Comparison of ENCODE assay signal across 11 mouse cellular contexts in genomic region chr3:87164099-87164815, GRCm38 (mm10). TPM values are rescaled to one million over a fixed set of nuclear protein-coding genes. Genes with fewer than 3 reads are reported as not detected.
DNase-seq lines count a peak whose midpoint lies in the region; ATAC-seq and TF ChIP-seq lines count a peak whose summit lies in the region.
"Had no signal": no experiment of that assay in that cellular context is flagged by ENCODE, and none has a peak within 500 bp of the region (broad histone marks: within the 10 kb centered on the region; RNA-seq: fewer than 3 reads in every experiment).

No protein-coding gene starts in this region.

- DNase-seq in forebrain, embryonic 10.5 days (ENCODE audit: extremely low spot score, low spot score), result peak; percentile 14
- no peak for DNase-seq in hindbrain, embryonic 14.5 days (ENCODE audit: low spot score)
- DNase-seq in midbrain, embryonic 14.5 days, result no peak
- no peak for DNase-seq in midbrain, postnatal 0 days (ENCODE audit: low spot score)
- peak; percentile 23 for DNase-seq in splenic B cell, adult 2 months (ENCODE audit: low read depth, low spot score)
- DNase-seq in urinary bladder, postnatal 14 days (ENCODE audit: low spot score), result no peak
- DNase-seq: adrenal gland, adult 8-10 months; kidney, postnatal 14 days had no signal

- no peak overlapping the region for H3K9ac ChIP-seq in forebrain, embryonic 12.5 days
- no peak overlapping the region for H3K9ac ChIP-seq in hindbrain, embryonic 15.5 days
- no peak overlapping the region for H3K9ac ChIP-seq in hindbrain, embryonic 14.5 days
- no peak overlapping the region for H3K9ac ChIP-seq in midbrain, embryonic 14.5 days (replicated peaks; ENCODE audit: low read length)
- no peak overlapping the region for H3K9ac ChIP-seq in midbrain, postnatal 0 days (replicated peaks; ENCODE audit: low read length, poor library complexity, severe bottlenecking)

- no peak for TF ChIP-seq CTCF in midbrain, postnatal 0 days (IDR thresholded peaks at IDR 0.05)

- H3K4me1 ChIP-seq in forebrain, embryonic 10.5 days, result peaks cover 97% of the 10 kb centered on the region
- peaks cover 77% of the 10 kb centered on the region for H3K4me1 ChIP-seq in forebrain, embryonic 12.5 days
- H3K4me1 ChIP-seq in hindbrain, embryonic 15.5 days (replicated peaks), result peaks cover 80% of the 10 kb centered on the region
- H3K4me1 ChIP-seq in hindbrain, embryonic 14.5 days (replicated peaks; ENCODE audit: control insufficient read depth, insufficient read depth, low read length), result peaks cover 63% of the 10 kb centered on the region
- peaks cover 41% of the 10 kb centered on the region for H3K4me1 ChIP-seq in midbrain, embryonic 14.5 days (ENCODE audit: control insufficient read depth, insufficient read depth, low read length)
- peaks cover 25% of the 10 kb centered on the region; the same call in 1 of the 2 replicates for H3K4me1 ChIP-seq in midbrain, postnatal 0 days (ENCODE audit: insufficient read depth, low read length)
- H3K4me1 ChIP-seq: megakaryocyte, embryonic 14.5 days had no signal

- H3K27me3 ChIP-seq in forebrain, embryonic 10.5 days (ENCODE audit: poor library complexity, severe bottlenecking), result no peaks in the 10 kb centered on the region
- H3K27me3 ChIP-seq in forebrain, embryonic 12.5 days, result no peaks in the 10 kb centered on the region
- H3K27me3 ChIP-seq in hindbrain, embryonic 15.5 days, result no peaks in the 10 kb centered on the region
- H3K27me3 ChIP-seq in hindbrain, embryonic 14.5 days (ENCODE audit: control insufficient read depth, insufficient read depth, low read length), result no peaks in the 10 kb centered on the region
- no peaks in the 10 kb centered on the region for H3K27me3 ChIP-seq in midbrain, embryonic 14.5 days (ENCODE audit: control insufficient read depth, insufficient read depth, low read length)
- no peaks in the 10 kb centered on the region for H3K27me3 ChIP-seq in midbrain, postnatal 0 days (ENCODE audit: insufficient read depth, low read length)
- H3K27me3 ChIP-seq in splenic B cell, adult 2 months (ENCODE audit: control insufficient read depth, insufficient read depth, low read length, poor library complexity, severe bottlenecking), result no peaks in the 10 kb centered on the region

- peaks cover 79% of the 10 kb centered on the region for H3K36me3 ChIP-seq in forebrain, embryonic 10.5 days (replicated peaks)
- H3K36me3 ChIP-seq in forebrain, embryonic 12.5 days (replicated peaks), result no peaks in the 10 kb centered on the region; the same call in 1 of the 2 replicates
- no peaks in the 10 kb centered on the region for H3K36me3 ChIP-seq in hindbrain, embryonic 15.5 days
- no peaks in the 10 kb centered on the region for H3K36me3 ChIP-seq in hindbrain, embryonic 14.5 days (replicated peaks; ENCODE audit: control insufficient read depth, insufficient read depth)
- no peaks in the 10 kb centered on the region for H3K36me3 ChIP-seq in midbrain, embryonic 14.5 days (ENCODE audit: control insufficient read depth, insufficient read depth, low read length)
- H3K36me3 ChIP-seq in midbrain, postnatal 0 days (ENCODE audit: insufficient read depth, low read length), result no peaks in the 10 kb centered on the region
- H3K36me3 ChIP-seq in splenic B cell, adult 2 months (ENCODE audit: control insufficient read depth, insufficient read depth, low read length, poor library complexity, severe bottlenecking), result no peaks in the 10 kb centered on the region

- 92% methylated on average over 6 of the region's 6 CpGs for WGBS in forebrain, embryonic 10.5 days
- WGBS in forebrain, embryonic 12.5 days, result 93% methylated on average over 6 of the region's 6 CpGs
- WGBS in hindbrain, embryonic 15.5 days, result 81% methylated on average over 6 of the region's 6 CpGs
- 86% methylated on average over 6 of the region's 6 CpGs for WGBS in hindbrain, embryonic 14.5 days
- 92% methylated on average over 6 of the region's 6 CpGs for WGBS in midbrain, embryonic 14.5 days
- WGBS in midbrain, postnatal 0 days, result 84% methylated on average over 6 of the region's 6 CpGs

- H3K9me3 ChIP-seq in forebrain, embryonic 10.5 days, result no peaks in the 10 kb centered on the region
- no peaks in the 10 kb centered on the region for H3K9me3 ChIP-seq in forebrain, embryonic 12.5 days
- no peaks in the 10 kb centered on the region for H3K9me3 ChIP-seq in hindbrain, embryonic 15.5 days
- no peaks in the 10 kb centered on the region for H3K9me3 ChIP-seq in hindbrain, embryonic 14.5 days (ENCODE audit: control insufficient read depth, low read length)
- H3K9me3 ChIP-seq in midbrain, embryonic 14.5 days (ENCODE audit: control insufficient read depth, low read length), result no peaks in the 10 kb centered on the region
- H3K9me3 ChIP-seq in midbrain, postnatal 0 days (ENCODE audit: low read length), result no peaks in the 10 kb centered on the region

- H3K4me3 ChIP-seq in forebrain, embryonic 10.5 days, result no peak overlapping the region
- no peak overlapping the region for H3K4me3 ChIP-seq in forebrain, embryonic 12.5 days (replicated peaks)
- H3K4me3 ChIP-seq in hindbrain, embryonic 15.5 days, result no peak overlapping the region
- H3K4me3 ChIP-seq in hindbrain, embryonic 14.5 days (replicated peaks; ENCODE audit: low read length), result no peak overlapping the region
- H3K4me3 ChIP-seq in midbrain, embryonic 14.5 days (replicated peaks; ENCODE audit: low read depth, low read length), result no peak overlapping the region
- H3K4me3 ChIP-seq in midbrain, postnatal 0 days (ENCODE audit: low read depth, low read length), result no peak overlapping the region
- H3K4me3 ChIP-seq: megakaryocyte, embryonic 14.5 days had no signal

- peak overlapping the region; percentile 84; the same call in 1 of the 2 replicates for H3K27ac ChIP-seq in forebrain, embryonic 10.5 days
- H3K27ac ChIP-seq in forebrain, embryonic 12.5 days, result no peak overlapping the region
- peak overlapping the region; percentile 56; the same call in 1 of the 2 replicates for H3K27ac ChIP-seq in hindbrain, embryonic 15.5 days (replicated peaks)
- H3K27ac ChIP-seq in hindbrain, embryonic 14.5 days, result no peak overlapping the region
- peak overlapping the region; percentile 64 for H3K27ac ChIP-seq in midbrain, embryonic 14.5 days (replicated peaks; ENCODE audit: low read depth, low read length)
- no peak overlapping the region; the same call in 1 of the 2 replicates for H3K27ac ChIP-seq in midbrain, postnatal 0 days (ENCODE audit: low read depth, low read length)

- H3K4me2 ChIP-seq in forebrain, embryonic 12.5 days, result no peak overlapping the region
- 0 out of 2 replicates have a peak overlapping the region, but pooled peaks have one; percentile 24 for H3K4me2 ChIP-seq in hindbrain, embryonic 15.5 days
- no peak overlapping the region for H3K4me2 ChIP-seq in hindbrain, embryonic 14.5 days (replicated peaks)
- H3K4me2 ChIP-seq in midbrain, embryonic 14.5 days (ENCODE audit: low read length), result 0 out of 2 replicates have a peak overlapping the region, but pooled peaks have one; percentile 14
- H3K4me2 ChIP-seq in midbrain, postnatal 0 days (ENCODE audit: low read depth, low read length, poor library complexity, severe bottlenecking), result no peak overlapping the region

- no peak for ATAC-seq in forebrain, embryonic 12.5 days (ENCODE audit: low FRiP score)
- no peak for ATAC-seq in hindbrain, embryonic 15.5 days (ENCODE audit: low FRiP score, low read depth)
- no peak for ATAC-seq in hindbrain, embryonic 14.5 days (ENCODE audit: low FRiP score)
- no peak for ATAC-seq in midbrain, embryonic 14.5 days (ENCODE audit: low FRiP score, low TSS enrichment)
- ATAC-seq in midbrain, postnatal 0 days (ENCODE audit: low FRiP score), result no peak

RNA-seq across cellular contexts. Expression of gene Kirrel, which starts 10.3 kb away (rescaled TPM):
- polyA plus RNA-seq in forebrain, embryonic 10.5 days (2016; fragmentation: Nextera tagmentation; extraction: Ambion mirVana), result 13.1 and 14.3 TPM in 2 replicates
- 11.5 and 12.9 TPM in 2 replicates for polyA plus RNA-seq in forebrain, embryonic 12.5 days (2016; fragmentation: Nextera tagmentation; extraction: Ambion mirVana)
- 6.5 and 7.0 TPM in 2 replicates for polyA plus RNA-seq in hindbrain, embryonic 15.5 days (2015; fragmentation: Nextera tagmentation; extraction: Ambion mirVana)
- 3.8 and 4.1 TPM in 2 replicates for polyA plus RNA-seq in hindbrain, embryonic 14.5 days (2014; fragmentation: Nextera tagmentation; extraction: Ambion mirVana)
- 5.4 and 5.8 TPM in 2 replicates for polyA plus RNA-seq in midbrain, embryonic 14.5 days (2014; fragmentation: Nextera tagmentation; extraction: Ambion mirVana)
- total RNA-seq in midbrain, postnatal 0 days (2014; rRNA removed), result 11.1 and 11.3 TPM in 2 replicates
- polyA plus RNA-seq in midbrain, postnatal 0 days (2015; fragmentation: Nextera tagmentation; extraction: Ambion mirVana), result 3.3 and 4.0 TPM in 2 replicates

Comparison
In these comparisons a context has a peak if more than half of its experiments do, and no peak if none do; other contexts are left out.
1. H3K27ac ChIP-seq: peak in forebrain, embryonic 10.5 days (single experiment), hindbrain, embryonic 15.5 days (single experiment) and midbrain, embryonic 14.5 days (single experiment); none in forebrain, embryonic 12.5 days (single experiment), hindbrain, embryonic 14.5 days (single experiment) and midbrain, postnatal 0 days (single experiment).
2. H3K4me2 ChIP-seq: peak in hindbrain, embryonic 15.5 days (single experiment) and midbrain, embryonic 14.5 days (single experiment); none in forebrain, embryonic 12.5 days (single experiment), hindbrain, embryonic 14.5 days (single experiment) and midbrain, postnatal 0 days (single experiment).
3. DNase-seq: peak in forebrain, embryonic 10.5 days (single experiment) and splenic B cell, adult 2 months (single experiment); none in hindbrain, embryonic 14.5 days (single experiment), midbrain, embryonic 14.5 days (single experiment), midbrain, postnatal 0 days (single experiment) and urinary bladder, postnatal 14 days (single experiment).